Mouse (Mus musculus) C2C12 (cell line): ENCODE results near the gene Birc2.

ENCODE experiments used
- CTCF ChIP-seq: IDR thresholded peaks from one replicate; pipeline ENCODE4 v1.5.1; 2011; ENCODE audit not compliant: control insufficient read depth, insufficient read depth, insufficient read length
- MAX ChIP-seq: IDR thresholded peaks from one replicate; pipeline ENCODE4 v1.6.1; 2011; ENCODE audit warnings: mild to moderate bottlenecking, control low read depth
- MYOD1 ChIP-seq: IDR thresholded peaks from one replicate; pipeline ENCODE4 v1.6.1; 2011; ENCODE audit warnings: low read depth; ENCODE audit not compliant: control insufficient read depth, insufficient read length
- MYOG ChIP-seq: IDR thresholded peaks from one replicate; pipeline ENCODE4 v1.6.1; 2011; ENCODE audit not compliant: control insufficient read depth, insufficient read length; ENCODE audit errors: extremely low read depth
- USF1 ChIP-seq: IDR thresholded peaks from one replicate; pipeline ENCODE4 v1.6.1; 2011; ENCODE audit warnings: low read depth, mild to moderate bottlenecking, control low read depth, moderate library complexity

DNA sequence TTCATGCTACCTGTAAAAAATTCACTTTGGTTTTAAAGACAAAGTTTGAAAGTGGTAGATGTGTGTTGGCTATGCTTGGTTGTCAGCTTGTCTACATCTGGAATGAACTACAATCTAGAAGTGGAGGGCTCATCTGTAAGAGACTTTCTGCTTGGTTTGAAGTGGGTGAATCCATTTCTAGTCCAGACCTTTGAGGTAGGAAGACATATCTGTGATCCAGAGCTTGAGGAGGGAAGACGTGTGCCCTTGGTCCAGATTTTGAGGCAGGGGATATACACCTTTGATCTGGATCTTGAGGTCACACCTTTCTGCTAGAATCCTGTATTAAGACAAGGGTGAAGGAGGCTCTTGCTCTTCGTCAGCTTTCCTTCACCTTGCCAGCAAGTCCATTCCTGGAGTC is 39.3 kb downstream of the Birc2 start:
- TF ChIP-seq MYOG (no peak), CTCF (no peak), USF1 (no peak), MAX (no peak), MYOD1 (no peak)
